Mouse (Mus musculus): ENCODE measurements around the gene Pop7.

DNA sequence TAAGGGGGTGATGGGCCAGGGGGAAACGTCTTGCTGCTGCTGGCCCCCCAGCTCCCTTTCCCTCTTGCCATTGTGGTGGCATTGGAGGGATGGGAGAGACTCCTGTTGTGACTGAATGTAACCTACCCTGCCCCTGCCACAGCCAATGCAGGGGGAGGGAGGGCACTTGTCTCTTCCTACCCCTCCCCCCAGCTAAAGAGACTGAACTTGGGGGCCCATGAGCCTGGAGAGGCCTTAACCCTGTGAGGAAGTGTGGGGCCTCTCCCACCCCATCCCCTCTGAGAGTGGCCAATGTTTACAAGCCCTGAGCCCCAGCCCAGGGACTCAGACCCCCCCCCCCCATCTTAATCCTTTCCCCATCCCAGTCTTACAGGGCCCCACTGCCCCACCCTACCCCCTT lies 25.1 kb upstream of the Pop7 start:
- TF ChIP-seq POLR2A (IDR thresholded peaks at IDR 0.05; ENCODE audit: insufficient read length, low read depth) (no peak), USF1 (IDR thresholded peaks at IDR 0.05; ENCODE audit: low read depth) (no peak), POLR2AphosphoS2 (IDR thresholded peaks at IDR 0.05; ENCODE audit: insufficient read length, low read depth) (peak; percentile 31), MAX (IDR thresholded peaks at IDR 0.05; ENCODE audit: low read depth) (no peak), SRF (IDR thresholded peaks at IDR 0.05; ENCODE audit: control insufficient read depth, insufficient read length, low read depth) (no peak), MYOG (IDR thresholded peaks at IDR 0.05; ENCODE audit: control insufficient read depth in 1 of 3, insufficient read depth in 1 of 3, insufficient read length in 2 of 3, low read depth in 2 of 3) (no peak), E2F4 (IDR thresholded peaks at IDR 0.05; ENCODE audit: insufficient read depth) (no peak), CEBPB (IDR thresholded peaks at IDR 0.05; ENCODE audit: insufficient read depth, poor library complexity, severe bottlenecking) (no peak), TCF12 (IDR thresholded peaks at IDR 0.05; ENCODE audit: insufficient read depth, poor library complexity, severe bottlenecking) (no peak)
